Mouse (Mus musculus): ENCODE results near the gene Utp4. TPM values are rescaled to one million over a fixed set of nuclear protein-coding genes. Genes with fewer than 3 reads are reported as not detected.
A peak's percentile ranks its signal among the peaks of the same experiment; 100 is the strongest.
"Not testable (repeated sequence)": the region's sequence is repeated elsewhere in the genome, so short reads cannot be mapped to it uniquely, and the experiment has no call there.

The Utp4 gene
- polyA plus RNA-seq, 1 experiment, result 67.3 TPM

DNA sequence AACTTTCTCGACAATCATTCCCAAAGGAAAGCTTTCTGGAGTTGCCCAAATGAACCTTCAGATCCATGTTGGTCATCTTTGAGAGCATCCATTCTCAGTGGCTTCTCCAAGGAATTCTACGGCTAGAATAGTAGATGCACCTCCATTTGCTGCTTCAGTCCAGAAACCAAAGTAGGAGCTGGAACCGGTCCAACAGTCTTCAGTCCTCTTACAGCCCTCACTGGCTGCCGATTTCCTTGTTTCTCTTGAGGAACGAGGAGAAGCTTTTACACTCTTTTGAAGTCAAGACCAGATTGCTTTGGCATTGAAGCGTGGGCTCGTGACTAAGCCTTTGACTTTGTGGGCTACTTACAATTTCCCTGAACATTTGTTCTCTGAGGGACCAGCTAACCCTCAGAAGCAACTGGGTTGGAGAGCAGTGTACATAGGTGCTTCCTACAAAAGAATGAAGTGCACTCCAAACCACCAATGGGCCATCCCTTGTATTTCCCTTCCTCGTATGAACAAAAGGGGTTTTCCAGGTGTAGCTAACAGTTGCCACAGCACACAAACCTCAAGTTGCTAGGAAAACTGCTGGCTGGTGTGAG is 13.2 kb upstream of the Utp4 start:
- peaks cover 22% of the 10 kb centered on the region for H3K79me2 ChIP-seq (ENCODE audit: control insufficient read depth, insufficient read depth)
- H3ac ChIP-seq (ENCODE audit: control insufficient read depth, insufficient read length, low read depth), result no peak overlapping the region
- no peak for TF ChIP-seq CEBPB (IDR thresholded peaks at IDR 0.05; ENCODE audit: low read depth)
- no peak for TF ChIP-seq MAX (IDR thresholded peaks at IDR 0.05)
- no peak for TF ChIP-seq CTCF (IDR thresholded peaks at IDR 0.05; ENCODE audit: control insufficient read depth, insufficient read depth, insufficient read length)
- TF ChIP-seq MYOG (IDR thresholded peaks at IDR 0.05; ENCODE audit: control insufficient read depth, extremely low read depth, insufficient read length), result no peak
- no peak for TF ChIP-seq USF1 (IDR thresholded peaks at IDR 0.05; ENCODE audit: low read depth)
- no peak for TF ChIP-seq FOSL1 (IDR thresholded peaks at IDR 0.05; ENCODE audit: insufficient read depth, low read length, poor library complexity, severe bottlenecking)
- no peak for TF ChIP-seq MYOD1 (IDR thresholded peaks at IDR 0.05; ENCODE audit: control insufficient read depth, insufficient read length, low read depth)
- peaks cover 73% of the 10 kb centered on the region for H3K36me3 ChIP-seq (ENCODE audit: control insufficient read depth, insufficient read depth)
- no peaks in the 10 kb centered on the region for H3K27me3 ChIP-seq (ENCODE audit: control insufficient read depth, insufficient read depth, insufficient read length)
- no peak overlapping the region for H3K4me3 ChIP-seq (ENCODE audit: insufficient read depth, poor library complexity, severe bottlenecking)
- peaks cover 4% of the 10 kb centered on the region for H3K79me3 ChIP-seq (ENCODE audit: low read depth)

- Histone ChIP-seq H3K79me2 (ENCODE audit: control insufficient read depth, insufficient read depth) (peaks cover 61% of the 10 kb centered on the region), H3K36me3 (ENCODE audit: control insufficient read depth, insufficient read depth) (peaks cover 77% of the 10 kb centered on the region), H3K79me3 (ENCODE audit: low read depth) (peaks cover 39% of the 10 kb centered on the region)
- not testable (repeated sequence) for H3K27me3 ChIP-seq (ENCODE audit: control insufficient read depth, insufficient read depth, insufficient read length); H3K4me3 ChIP-seq (ENCODE audit: insufficient read depth, poor library complexity, severe bottlenecking); H3ac ChIP-seq (ENCODE audit: control insufficient read depth, insufficient read length, low read depth)
Observed at GRCm38 (mm10) chr8:106884094-106884493, 9.3 kb upstream of the Utp4 start.

DNA sequence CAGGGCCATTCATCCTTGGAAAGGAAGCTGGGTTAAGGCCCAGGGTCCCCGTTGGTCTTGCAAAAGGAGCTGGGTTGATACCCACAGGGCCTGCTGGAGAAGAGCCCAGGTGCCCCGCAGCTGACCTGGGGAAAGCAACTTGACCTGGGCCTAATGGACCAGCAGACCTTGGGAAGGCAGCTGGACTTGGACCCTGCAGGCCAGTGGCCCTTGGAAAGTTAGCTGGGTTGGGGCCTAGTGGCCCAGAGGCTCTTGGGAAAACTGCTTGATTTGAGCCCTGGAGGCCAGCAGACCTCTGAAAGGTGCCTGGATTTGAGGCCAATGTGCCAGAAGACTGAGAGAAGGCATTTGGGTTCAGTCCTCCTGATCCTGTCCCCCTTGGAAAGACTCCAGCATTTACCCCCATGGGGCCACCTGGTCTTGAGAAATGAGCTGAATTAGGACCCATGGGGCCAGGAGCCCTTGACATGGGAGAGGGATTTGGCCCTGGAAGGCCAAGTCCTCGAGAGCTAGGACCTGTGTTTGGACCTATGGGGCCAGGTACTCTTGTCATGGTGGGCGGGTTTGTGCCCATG is 8.5 kb upstream of the Utp4 start:
- Histone ChIP-seq H3K79me2 (ENCODE audit: control insufficient read depth, insufficient read depth) (peaks cover 69% of the 10 kb centered on the region), H3K36me3 (ENCODE audit: control insufficient read depth, insufficient read depth) (peaks cover 71% of the 10 kb centered on the region), H3K79me3 (ENCODE audit: low read depth) (peaks cover 48% of the 10 kb centered on the region)
- not testable (repeated sequence) for H3K27me3 ChIP-seq (ENCODE audit: control insufficient read depth, insufficient read depth, insufficient read length); H3K4me3 ChIP-seq (ENCODE audit: insufficient read depth, poor library complexity, severe bottlenecking); H3ac ChIP-seq (ENCODE audit: control insufficient read depth, insufficient read length, low read depth)

DNA sequence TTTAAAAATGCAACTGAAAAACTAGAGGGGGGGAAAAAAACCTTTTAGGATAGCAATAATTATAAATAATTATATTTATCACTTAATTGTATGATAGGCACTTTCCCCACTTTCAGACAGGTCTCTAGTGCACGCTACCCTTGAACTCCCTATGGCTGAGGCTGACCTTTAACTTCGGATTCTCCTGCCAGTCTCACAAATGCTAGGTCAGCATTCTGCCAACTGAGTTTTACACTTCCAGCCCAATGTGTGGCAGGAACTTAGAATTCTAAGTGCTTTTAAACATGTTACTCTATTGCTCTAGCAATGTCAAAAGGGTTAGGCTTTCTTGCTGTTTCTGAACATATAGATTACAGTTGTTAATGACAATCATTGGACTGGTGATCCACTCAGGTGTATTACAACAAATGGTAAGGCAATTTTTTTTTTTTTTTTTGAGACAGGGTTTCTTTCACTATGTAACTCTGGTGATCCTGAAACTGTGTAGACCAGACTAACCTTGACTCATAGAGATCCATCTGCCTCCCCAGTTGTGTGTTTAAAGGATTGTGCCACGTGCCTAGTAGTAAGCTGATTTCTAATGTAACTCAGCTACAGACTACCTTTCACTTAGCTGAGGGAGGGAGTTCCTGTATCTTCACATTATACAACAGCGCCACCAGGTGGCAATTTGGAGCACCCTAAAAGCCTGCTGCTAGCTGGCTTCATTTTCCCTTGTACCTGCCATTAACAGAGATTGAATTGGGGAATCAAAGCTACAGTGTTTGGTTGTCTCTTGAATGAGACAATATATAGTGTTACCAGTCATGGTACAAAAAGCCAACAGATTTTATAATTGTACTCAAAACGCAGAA is 5.9 kb upstream of the Utp4 start:
- Histone ChIP-seq H3K79me3 (ENCODE audit: low read depth) (peaks cover 74% of the 10 kb centered on the region), H3K27me3 (ENCODE audit: control insufficient read depth, insufficient read depth, insufficient read length) (no peaks in the 10 kb centered on the region), H3ac (ENCODE audit: control insufficient read depth, insufficient read length, low read depth) (no peak overlapping the region), H3K36me3 (ENCODE audit: control insufficient read depth, insufficient read depth) (peaks cover 54% of the 10 kb centered on the region), H3K4me3 (ENCODE audit: insufficient read depth, poor library complexity, severe bottlenecking) (no peak overlapping the region), H3K79me2 (ENCODE audit: control insufficient read depth, insufficient read depth) (peaks cover 96% of the 10 kb centered on the region)
- peak; percentile 45 for TF ChIP-seq CTCF (IDR thresholded peaks at IDR 0.05; ENCODE audit: control insufficient read depth, insufficient read depth, insufficient read length)
- TF ChIP-seq FOSL1 (IDR thresholded peaks at IDR 0.05; ENCODE audit: insufficient read depth, low read length, poor library complexity, severe bottlenecking), result no peak

DNA sequence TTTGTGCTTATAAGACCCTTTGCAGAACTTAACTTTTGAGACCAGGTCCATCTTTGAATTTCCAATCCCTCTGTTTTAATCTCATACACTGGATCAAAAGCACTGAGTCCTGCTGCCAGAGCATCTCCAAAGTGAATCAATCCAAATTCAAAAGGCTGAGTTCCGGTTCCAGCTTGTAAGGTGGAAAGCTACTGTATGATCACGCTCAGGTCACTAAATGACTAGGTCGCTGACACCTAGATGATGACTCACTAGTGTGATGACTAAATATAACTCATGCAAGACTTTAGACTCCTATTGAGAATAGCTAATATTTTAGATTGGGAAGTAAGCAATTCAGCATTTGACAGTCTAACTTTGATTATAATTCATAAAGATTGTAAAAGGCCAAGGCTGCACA is 4.6 kb upstream of the Utp4 start:
- TF ChIP-seq CTCF (IDR thresholded peaks at IDR 0.05; ENCODE audit: control insufficient read depth, insufficient read depth, insufficient read length) (no peak), CEBPB (IDR thresholded peaks at IDR 0.05; ENCODE audit: low read depth) (no peak), MAX (IDR thresholded peaks at IDR 0.05) (no peak), MYOD1 (IDR thresholded peaks at IDR 0.05; ENCODE audit: control insufficient read depth, insufficient read length, low read depth) (no peak), USF1 (IDR thresholded peaks at IDR 0.05; ENCODE audit: low read depth) (no peak), FOSL1 (IDR thresholded peaks at IDR 0.05; ENCODE audit: insufficient read depth, low read length, poor library complexity, severe bottlenecking) (no peak), MYOG (IDR thresholded peaks at IDR 0.05; ENCODE audit: control insufficient read depth, extremely low read depth, insufficient read length) (no peak)
- peaks cover 100% of the 10 kb centered on the region for H3K79me2 ChIP-seq (ENCODE audit: control insufficient read depth, insufficient read depth)
- no peaks in the 10 kb centered on the region for H3K27me3 ChIP-seq (ENCODE audit: control insufficient read depth, insufficient read depth, insufficient read length)
- H3K36me3 ChIP-seq (ENCODE audit: control insufficient read depth, insufficient read depth), result peaks cover 42% of the 10 kb centered on the region
- H3K4me3 ChIP-seq (ENCODE audit: insufficient read depth, poor library complexity, severe bottlenecking), result no peak overlapping the region
- H3ac ChIP-seq (ENCODE audit: control insufficient read depth, insufficient read length, low read depth), result no peak overlapping the region
- H3K79me3 ChIP-seq (ENCODE audit: low read depth), result peaks cover 79% of the 10 kb centered on the region

- peak overlapping the region; percentile 85 for H3K4me3 ChIP-seq (ENCODE audit: insufficient read depth, poor library complexity, severe bottlenecking)
- TF ChIP-seq USF1 (IDR thresholded peaks at IDR 0.05; ENCODE audit: low read depth), result peak; percentile 93
- peak; percentile 91 for TF ChIP-seq MAX (IDR thresholded peaks at IDR 0.05)
- no peak for TF ChIP-seq FOSL1 (IDR thresholded peaks at IDR 0.05; ENCODE audit: insufficient read depth, low read length, poor library complexity, severe bottlenecking)
- H3K79me2 ChIP-seq (ENCODE audit: control insufficient read depth, insufficient read depth), result peaks cover 100% of the 10 kb centered on the region
- peaks cover 93% of the 10 kb centered on the region for H3K79me3 ChIP-seq (ENCODE audit: low read depth)
- no peaks in the 10 kb centered on the region for H3K27me3 ChIP-seq (ENCODE audit: control insufficient read depth, insufficient read depth, insufficient read length)
- H3ac ChIP-seq (ENCODE audit: control insufficient read depth, insufficient read length, low read depth), result peak overlapping the region; percentile 97
- peaks cover 36% of the 10 kb centered on the region for H3K36me3 ChIP-seq (ENCODE audit: control insufficient read depth, insufficient read depth)
Observed at GRCm38 (mm10) chr8:106892210-106892805, 1.1 kb upstream of the Utp4 start.
